Mouse (Mus musculus): ENCODE results near the gene BC067074. TPM values are rescaled to one million over a fixed set of nuclear protein-coding genes. Genes with fewer than 3 reads are reported as not detected.

Gene BC067074
- total and polyA plus RNA-seq, 3 experiments, result not detected

DNA sequence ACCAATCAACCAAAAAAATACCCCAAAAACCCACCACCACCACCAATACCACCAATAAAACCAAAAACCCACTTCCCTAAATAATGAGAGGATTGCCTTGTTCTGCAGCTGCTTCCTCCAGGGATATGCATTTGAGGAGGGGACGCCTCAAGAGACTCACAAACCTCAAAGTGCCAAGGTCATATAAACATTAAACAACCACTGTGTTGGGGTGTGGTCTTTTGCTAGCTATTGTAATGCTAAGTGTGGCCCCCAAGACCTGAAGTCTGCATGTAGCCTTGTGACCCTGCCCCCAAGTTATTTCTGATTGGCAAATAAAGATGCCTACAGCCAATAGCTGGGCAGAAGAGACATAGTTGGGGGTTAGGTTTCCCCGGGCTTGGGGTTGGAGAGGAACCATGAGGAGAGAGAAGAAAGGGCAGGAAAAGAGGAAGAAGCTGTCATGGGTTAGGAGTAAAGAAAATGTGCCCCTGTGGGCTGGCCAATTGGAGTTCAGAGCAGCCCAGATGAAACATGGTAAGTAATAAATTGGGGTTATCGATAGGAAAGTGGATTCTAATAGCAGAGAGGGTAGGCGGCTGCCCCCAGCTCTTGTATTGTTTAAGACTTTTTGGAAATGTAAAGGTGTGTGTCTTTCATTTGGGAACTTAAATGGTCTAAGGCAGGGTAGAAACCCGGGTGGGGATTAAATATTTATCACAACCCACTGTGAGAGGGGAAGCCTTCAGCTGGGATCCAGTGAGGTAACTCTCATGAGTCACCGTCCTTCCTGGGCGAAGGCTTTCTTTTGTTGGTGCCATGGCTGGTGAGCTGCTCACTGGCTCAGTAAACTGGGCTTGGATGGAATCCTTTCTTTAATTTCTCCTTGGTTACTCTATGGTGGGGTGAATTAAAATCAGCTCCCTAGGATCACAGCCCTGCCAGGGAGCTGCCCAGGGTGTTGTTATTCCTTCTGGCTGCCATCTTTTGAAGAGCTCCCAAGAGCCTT lies 4.5 kb upstream of the BC067074 start:
- H3K27ac ChIP-seq (ENCODE audit: control insufficient read depth, low read depth, low read length), result no peak overlapping the region
- no peak for DNase-seq (ENCODE audit: low read depth, low spot score)
- TF ChIP-seq CTCF (IDR thresholded peaks at IDR 0.05 in 2 of 3, conservative IDR thresholded peaks at IDR 0.05 in 1 of 3; ENCODE audit: control insufficient read depth in 1 of 3, insufficient read depth in 1 of 3, low read depth in 2 of 3, low read length in 3 of 3, poor library complexity in 1 of 3, severe bottlenecking in 1 of 3) (no peak), GATA1 (IDR thresholded peaks at IDR 0.05; ENCODE audit: low read depth, low read length) (no peak), USF1 (IDR thresholded peaks at IDR 0.05; ENCODE audit: low read depth, low read length) (no peak), TAL1 (IDR thresholded peaks at IDR 0.05; ENCODE audit: low read length) (no peak), MAZ (IDR thresholded peaks at IDR 0.05; ENCODE audit: low read depth, low read length) (no peak), RCOR1 (IDR thresholded peaks at IDR 0.05; ENCODE audit: low read depth, low read length) (no peak), GABPA (IDR thresholded peaks at IDR 0.05; ENCODE audit: low read depth, low read length) (no peak), POLR2AphosphoS5 (IDR thresholded peaks at IDR 0.05; ENCODE audit: borderline replicate concordance, low read depth, low read length) (no peak), TCF12 (IDR thresholded peaks at IDR 0.05; ENCODE audit: low read depth, low read length) (no peak), MYB (IDR thresholded peaks at IDR 0.05; ENCODE audit: low read depth, low read length) (no peak), SIN3A (IDR thresholded peaks at IDR 0.05; ENCODE audit: low read length) (no peak), ETS1 (IDR thresholded peaks at IDR 0.05; ENCODE audit: low read depth, low read length) (no peak), RAD21 (IDR thresholded peaks at IDR 0.05; ENCODE audit: low read depth, low read length) (no peak)
- no peak overlapping the region for H3K4me3 ChIP-seq (ENCODE audit: control insufficient read depth in 1 of 2, insufficient read depth in 1 of 2, low read depth in 2 of 2, low read length in 2 of 2)
- no peak overlapping the region for H3K9ac ChIP-seq (ENCODE audit: control insufficient read depth, low read depth, low read length, poor library complexity, severe bottlenecking)
- H3K4me1 ChIP-seq (ENCODE audit: control insufficient read depth in 1 of 2, insufficient read depth in 2 of 2, low read length in 2 of 2), result no peaks in the 10 kb centered on the region
- no peaks in the 10 kb centered on the region for H3K9me3 ChIP-seq (replicated peaks; ENCODE audit: insufficient read depth, low read length)
- no peaks in the 10 kb centered on the region for H3K36me3 ChIP-seq (ENCODE audit: control insufficient read depth in 1 of 2, insufficient read depth in 2 of 2, low read length in 2 of 2)
- H3K79me2 ChIP-seq (ENCODE audit: control insufficient read depth, insufficient read depth, low read length, poor library complexity), result no peaks in the 10 kb centered on the region
- H3K27me3 ChIP-seq (ENCODE audit: control insufficient read depth in 1 of 2, insufficient read depth in 2 of 2, low read length in 2 of 2), result no peaks in the 10 kb centered on the region

GRCm38 (mm10) chr13:113289760-113290159 lies 3.2 kb upstream of the BC067074 start:
- TF ChIP-seq KAT2A (conservative IDR thresholded peaks at IDR 0.05; ENCODE audit: low read depth, low read length), result no peak
- no peak for DNase-seq (ENCODE audit: low read depth, low spot score)
- H3K27me3 ChIP-seq (ENCODE audit: control insufficient read depth in 1 of 2, insufficient read depth in 2 of 2, low read length in 2 of 2), result no peaks in the 10 kb centered on the region
- H3K9me3 ChIP-seq (replicated peaks; ENCODE audit: insufficient read depth, low read length), result no peaks in the 10 kb centered on the region
- H3K4me1 ChIP-seq (ENCODE audit: control insufficient read depth in 1 of 2, insufficient read depth in 2 of 2, low read length in 2 of 2), result no peaks in the 10 kb centered on the region
- H3K36me3 ChIP-seq (ENCODE audit: control insufficient read depth in 1 of 2, insufficient read depth in 2 of 2, low read length in 2 of 2), result no peaks in the 10 kb centered on the region
- no peak overlapping the region for H3K27ac ChIP-seq (ENCODE audit: control insufficient read depth, low read depth, low read length)
- no peak overlapping the region for H3K9ac ChIP-seq (ENCODE audit: control insufficient read depth, low read depth, low read length, poor library complexity, severe bottlenecking)
- H3K79me2 ChIP-seq (ENCODE audit: control insufficient read depth, insufficient read depth, low read length, poor library complexity), result no peaks in the 10 kb centered on the region
- H3K4me3 ChIP-seq (ENCODE audit: control insufficient read depth in 1 of 2, insufficient read depth in 1 of 2, low read depth in 2 of 2, low read length in 2 of 2), result no peak overlapping the region
